Mouse (Mus musculus): Measurements from ENCODE around the gene Retreg2.

Gene Retreg2

GRCm38 (mm10) chr1:75142301-75143261 is at the start of gene Retreg2, which contains the start of gene Cnppd1:
Retreg2 (plus strand) TSS chr1:75142778.
Cnppd1 (minus strand) TSS chr1:75142711.
- peak; percentile 91 for DNase-seq (ENCODE audit: low spot score)

GRCm38 (mm10) chr1:75122211-75122610 is 20.4 kb upstream of the Retreg2 start:
- DNase-seq (ENCODE audit: low spot score): no peak

DNA sequence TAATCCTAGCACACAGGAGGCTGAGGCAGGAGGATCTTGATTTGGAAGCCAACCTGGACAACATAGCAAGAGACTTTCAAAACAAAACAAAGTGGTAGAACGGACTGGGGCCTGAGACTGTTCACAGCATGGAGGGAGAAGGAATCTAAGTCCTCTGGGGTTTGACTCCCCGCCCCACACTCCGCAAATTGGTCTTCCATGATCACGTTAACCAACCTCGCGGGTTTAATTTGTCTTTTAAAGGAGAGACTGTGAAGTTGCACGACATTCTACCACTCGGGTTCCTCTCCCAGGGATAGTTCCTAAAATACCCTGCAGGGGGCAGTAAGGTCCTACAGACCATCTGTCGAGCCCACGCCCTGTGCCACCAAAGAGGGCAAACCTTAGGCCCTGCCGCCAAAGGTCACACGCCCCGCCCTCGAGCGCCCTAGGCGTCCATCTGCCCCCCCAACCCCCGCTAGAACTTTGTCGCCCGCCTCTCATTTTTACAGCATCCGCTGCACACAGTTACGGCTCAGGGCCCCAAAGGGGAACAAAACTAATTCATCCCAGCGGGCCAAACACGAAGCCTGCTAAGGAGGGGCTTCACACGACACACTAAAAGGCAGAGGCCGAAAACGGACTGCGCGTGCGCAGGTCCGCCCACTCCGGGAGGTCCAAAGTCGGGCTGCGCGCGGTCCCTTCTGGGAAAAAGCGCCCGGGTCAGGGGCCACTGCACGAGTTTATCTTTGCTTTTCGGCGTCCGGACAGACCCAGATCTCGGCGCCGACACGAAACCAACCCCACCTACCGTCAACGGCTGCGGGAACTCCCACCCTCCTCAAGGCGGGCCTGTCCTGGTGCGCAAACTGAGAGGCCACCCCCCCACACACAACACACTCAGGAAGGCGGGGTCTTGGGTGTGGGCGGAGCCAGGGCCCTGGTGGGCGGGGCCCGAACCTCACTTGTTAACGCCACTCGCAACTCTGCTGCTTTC is 17.9 kb upstream of the Retreg2 start, which contains the start of gene Nhej1:
Gene Nhej1, minus strand, starts transcription at position 855 of the 976 bp plus-strand sequence.
- peak; percentile 79 for DNase-seq (ENCODE audit: low spot score)

DNA sequence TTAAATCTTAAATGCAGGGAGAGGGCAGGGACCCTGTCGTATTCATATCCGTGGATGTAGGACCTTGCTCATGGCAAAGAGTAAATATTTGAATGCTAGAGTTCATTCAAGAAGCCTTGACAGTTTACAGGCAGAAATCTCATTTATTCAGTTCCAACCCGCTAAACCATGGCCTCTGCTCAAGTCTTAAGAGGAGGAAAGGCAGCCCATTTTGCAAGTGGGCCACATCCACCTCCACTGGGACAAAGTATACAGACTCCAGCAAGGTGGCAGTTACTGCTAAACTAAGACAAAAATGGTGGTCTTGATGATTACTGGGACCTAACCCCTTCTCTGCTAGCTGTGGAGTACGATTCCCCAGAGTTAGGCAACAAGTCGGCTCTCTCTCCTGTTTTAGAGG is 17.2 kb upstream of the Retreg2 start:
- DNase-seq (ENCODE audit: low spot score): no peak

DNA sequence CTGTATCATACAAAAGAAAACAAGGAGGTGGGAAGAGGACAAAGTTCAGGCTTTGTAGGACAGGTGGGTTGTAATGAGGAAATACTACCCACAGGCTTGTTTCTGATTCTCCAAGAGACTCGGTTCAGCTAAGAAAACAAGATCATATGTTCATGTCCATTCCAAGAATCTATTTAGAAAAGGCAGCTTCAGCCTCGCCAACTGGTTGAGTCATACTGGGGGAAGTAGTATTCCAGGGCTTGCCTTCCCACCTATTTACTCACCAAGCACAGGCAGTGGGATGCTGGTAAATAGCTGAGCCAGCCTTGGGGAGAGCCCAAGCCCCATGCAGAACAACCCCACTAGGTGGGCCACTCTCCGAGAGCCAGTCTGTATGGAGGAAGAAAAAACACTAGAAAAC is 13.9 kb upstream of the Retreg2 start:
- DNase-seq (ENCODE audit: low spot score): no peak

GRCm38 (mm10) chr1:75133421-75134207 is 9.0 kb upstream of the Retreg2 start, which contains the start of gene Slc23a3:
Slc23a3 (minus strand) TSS chr1:75133890.
- DNase-seq (ENCODE audit: low spot score): no peak

DNA sequence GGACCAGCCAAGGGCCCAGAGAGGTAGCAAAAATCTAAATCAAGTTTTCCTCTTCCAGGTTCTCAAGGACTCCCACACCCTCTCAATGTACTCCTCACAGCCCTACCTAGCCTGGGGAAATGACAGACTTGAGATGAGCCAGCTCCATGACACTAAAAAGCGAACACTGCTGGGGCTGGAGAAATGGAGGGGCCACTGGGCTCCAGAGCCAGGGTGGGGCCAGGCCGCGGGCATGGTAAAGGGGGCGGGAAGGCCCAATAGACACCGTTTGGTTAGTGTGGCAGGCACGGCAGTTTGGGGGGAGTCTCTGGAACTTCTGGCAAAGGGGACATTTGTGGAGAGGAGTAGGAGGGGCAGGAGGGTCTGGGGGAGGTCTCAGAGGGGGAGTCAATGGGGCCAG is 6.3 kb upstream of the Retreg2 start:
- no peak for DNase-seq (ENCODE audit: low spot score)

- DNase-seq (ENCODE audit: low spot score): no peak
Observed at GRCm38 (mm10) chr1:75136730-75137129, 5.8 kb upstream of the Retreg2 start.

- no peak for DNase-seq (ENCODE audit: low spot score)
Observed at GRCm38 (mm10) chr1:75138448-75138847, 4.1 kb upstream of the Retreg2 start.

GRCm38 (mm10) chr1:75140601-75141190 is 1.9 kb upstream of the Retreg2 start:
- DNase-seq (ENCODE audit: low spot score): no peak

- no peak for DNase-seq (ENCODE audit: low spot score)
Observed at GRCm38 (mm10) chr1:75141486-75142190, 940 bp upstream of the Retreg2 start.

- DNase-seq (ENCODE audit: low spot score): no peak
Observed at GRCm38 (mm10) chr1:75145589-75145988, 3.0 kb downstream of the Retreg2 start.

DNA sequence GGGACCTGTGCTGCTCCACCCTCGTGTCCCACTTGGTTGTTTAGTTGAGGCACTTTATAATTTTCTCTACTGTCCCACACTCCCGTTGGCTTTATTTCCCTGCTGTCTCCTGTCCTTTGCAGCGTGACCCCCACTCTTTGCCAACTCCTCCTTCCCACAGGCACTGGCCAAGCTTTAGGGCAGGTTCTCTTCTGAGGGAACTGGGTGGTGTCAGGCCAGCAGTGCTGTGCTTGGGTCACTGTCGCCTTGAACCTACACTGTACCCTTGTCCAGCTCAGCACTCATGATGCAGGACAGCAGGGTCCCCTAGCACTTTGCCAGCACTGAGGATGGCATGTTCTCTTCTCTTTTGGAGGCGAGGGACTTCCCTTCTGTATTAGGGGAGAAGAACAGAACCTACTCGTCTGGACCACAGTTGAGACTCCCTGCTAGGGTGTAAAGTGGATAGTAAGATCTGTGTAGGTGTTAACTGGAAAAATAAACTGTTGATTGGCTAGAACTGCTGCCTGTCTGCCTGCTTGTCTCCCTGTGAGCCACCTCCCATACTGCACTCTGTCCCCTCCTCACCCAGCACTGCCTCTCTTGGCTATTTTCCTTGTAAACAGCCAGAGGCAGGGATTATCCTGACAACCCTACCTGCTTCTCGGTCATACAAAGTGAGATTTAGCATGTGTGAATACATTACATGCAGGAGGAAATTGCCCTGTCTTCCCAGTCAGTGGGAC is 5.0 kb downstream of the Retreg2 start:
- DNase-seq (ENCODE audit: low spot score): no peak

GRCm38 (mm10) chr1:75148727-75149126 is 6.1 kb downstream of the Retreg2 start:
- no peak for DNase-seq (ENCODE audit: low spot score)

DNA sequence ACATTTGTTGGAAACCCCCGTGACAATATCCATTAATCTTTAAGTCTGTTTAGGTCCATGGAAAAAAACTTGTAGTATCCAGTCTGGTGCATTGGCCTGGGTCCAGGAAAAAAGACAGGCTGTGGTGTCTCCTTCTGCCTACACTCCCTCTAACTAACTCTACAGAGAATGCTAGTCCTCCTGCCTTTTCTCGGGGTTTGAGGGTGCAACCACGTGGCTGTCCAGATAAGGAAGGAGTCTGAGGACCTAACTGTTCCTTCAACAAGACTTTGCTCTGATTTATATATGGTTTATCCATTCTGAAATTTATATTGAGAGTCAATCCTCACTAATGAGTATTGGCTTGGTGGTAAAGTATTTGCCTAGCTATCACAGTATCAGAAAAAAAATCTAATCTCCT is 13.3 kb downstream of the Retreg2 start:
- no peak for DNase-seq (ENCODE audit: low spot score)

GRCm38 (mm10) chr1:75158990-75159389 is 16.4 kb downstream of the Retreg2 start:
- no peak for DNase-seq (ENCODE audit: low spot score)

DNA sequence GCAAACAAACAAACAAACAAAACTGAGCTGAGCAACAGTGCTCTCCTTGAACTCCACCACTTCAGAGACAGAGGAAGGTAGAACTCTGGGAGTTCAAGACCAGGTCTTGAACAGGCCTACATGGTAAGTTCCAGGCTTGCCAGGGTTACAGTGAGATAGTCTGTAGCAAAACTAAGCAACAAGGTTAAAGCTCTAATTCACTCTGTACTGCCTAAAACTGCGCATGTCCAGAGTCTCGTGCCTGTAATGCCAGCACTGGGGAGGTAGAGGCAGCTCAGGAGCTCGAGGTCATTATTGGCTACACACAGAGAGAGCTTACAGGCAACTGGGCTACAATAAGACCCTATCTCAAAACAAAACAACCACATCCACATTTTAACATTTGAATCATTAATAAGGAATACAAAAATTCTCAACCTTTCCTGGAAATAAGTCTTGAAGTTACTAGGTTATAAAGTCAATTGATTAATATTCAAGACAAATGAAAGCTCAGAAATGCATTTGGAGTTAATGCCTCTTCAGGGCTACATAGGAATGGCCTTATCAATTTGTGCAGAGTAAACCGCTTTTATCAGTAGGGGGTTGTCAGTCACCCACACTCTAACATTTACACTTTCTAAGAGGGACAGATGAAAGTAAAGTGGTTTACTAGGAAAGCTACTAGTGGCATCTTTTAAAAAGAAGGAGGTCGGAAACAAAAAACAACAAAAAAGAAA is 17.1 kb downstream of the Retreg2 start:
- no peak for DNase-seq (ENCODE audit: low spot score)

GRCm38 (mm10) chr1:75160256-75160617 is 17.7 kb downstream of the Retreg2 start:
- no peak for DNase-seq (ENCODE audit: low spot score)

GRCm38 (mm10) chr1:75168093-75168471 is 25.5 kb downstream of the Retreg2 start:
- no peak for DNase-seq (ENCODE audit: low spot score)

Data from urinary bladder, postnatal 10 days (tissue).